Mouse (Mus musculus): ENCODE data around the gene Jag2. TPM values are rescaled to one million over a fixed set of nuclear protein-coding genes. Genes with fewer than 3 reads are reported as not detected.
A peak's percentile ranks its signal among the peaks of the same experiment; 100 is the strongest.

Jag2 gene
- polyA plus RNA-seq, 1 experiment from 2014 or later = 1.4 TPM

- Histone ChIP-seq H3K9ac (ENCODE audit: low read depth, low read length) (no peak overlapping the region), H3K4me3 (ENCODE audit: low read depth, low read length) (no peak overlapping the region), H3K9me3 (ENCODE audit: control insufficient read depth, low read length) (no peaks in the 10 kb centered on the region), H3K4me2 (no peak overlapping the region), H3K4me1 (replicated peaks; ENCODE audit: control insufficient read depth, insufficient read depth, low read length) (no peaks in the 10 kb centered on the region), H3K27ac (ENCODE audit: low read depth, low read length) (no peak overlapping the region), H3K36me3 (ENCODE audit: control insufficient read depth, insufficient read depth, low read length) (peaks cover 49% of the 10 kb centered on the region), H3K27me3 (replicated peaks; ENCODE audit: control insufficient read depth, insufficient read depth, low read length) (no peaks in the 10 kb centered on the region)
- no peak for DNase-seq (ENCODE audit: low spot score)
- no peak for ATAC-seq (replicated peaks; ENCODE audit: low FRiP score)
- WGBS = 81% methylated on average over 7 of the region's 7 CpGs
Measured at GRCm38 (mm10) chr12:112961428-112961827, 31.9 kb upstream of the Jag2 start.

DNA sequence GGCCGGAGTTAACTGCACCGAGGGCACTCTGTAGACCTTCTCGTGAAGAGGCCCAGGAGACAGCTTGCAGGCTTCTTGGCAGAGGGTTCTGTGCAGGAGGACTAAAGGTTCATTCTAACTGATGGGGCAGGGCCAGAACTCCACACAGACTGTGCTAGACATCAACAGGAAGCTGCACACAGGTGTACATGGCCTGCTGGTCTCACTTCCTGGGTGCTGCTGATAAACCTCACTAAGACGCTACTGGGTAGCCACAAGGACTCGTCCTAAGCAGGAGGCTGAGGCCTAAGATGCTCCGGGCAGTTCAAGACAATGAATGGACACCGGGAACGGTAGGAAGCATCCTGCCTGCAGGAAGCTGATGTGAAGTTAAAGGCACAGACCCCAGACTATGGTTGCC is 29.8 kb upstream of the Jag2 start:
- Histone ChIP-seq H3K4me3 (ENCODE audit: low read depth, low read length) (no peak overlapping the region), H3K4me1 (replicated peaks; ENCODE audit: control insufficient read depth, insufficient read depth, low read length) (no peaks in the 10 kb centered on the region), H3K27me3 (replicated peaks; ENCODE audit: control insufficient read depth, insufficient read depth, low read length) (no peaks in the 10 kb centered on the region), H3K4me2 (no peak overlapping the region), H3K9me3 (ENCODE audit: control insufficient read depth, low read length) (no peaks in the 10 kb centered on the region), H3K27ac (ENCODE audit: low read depth, low read length) (no peak overlapping the region), H3K36me3 (ENCODE audit: control insufficient read depth, insufficient read depth, low read length) (peaks cover 40% of the 10 kb centered on the region), H3K9ac (ENCODE audit: low read depth, low read length) (no peak overlapping the region)
- no peak for DNase-seq (ENCODE audit: low spot score)
- 81% methylated on average over 8 of the region's 8 CpGs for WGBS
- ATAC-seq (replicated peaks; ENCODE audit: low FRiP score) = no peak

GRCm38 (mm10) chr12:112958303-112958702 is 28.7 kb upstream of the Jag2 start:
- Histone ChIP-seq H3K27me3 (replicated peaks; ENCODE audit: control insufficient read depth, insufficient read depth, low read length) (no peaks in the 10 kb centered on the region), H3K4me3 (ENCODE audit: low read depth, low read length) (no peak overlapping the region), H3K4me1 (replicated peaks; ENCODE audit: control insufficient read depth, insufficient read depth, low read length) (no peaks in the 10 kb centered on the region), H3K9ac (ENCODE audit: low read depth, low read length) (no peak overlapping the region), H3K4me2 (no peak overlapping the region), H3K9me3 (ENCODE audit: control insufficient read depth, low read length) (no peaks in the 10 kb centered on the region), H3K27ac (ENCODE audit: low read depth, low read length) (no peak overlapping the region), H3K36me3 (ENCODE audit: control insufficient read depth, insufficient read depth, low read length) (peaks cover 36% of the 10 kb centered on the region)
- no peak for DNase-seq (ENCODE audit: low spot score)
- WGBS = 52% methylated on average over 4 of the region's 4 CpGs
- peak; percentile 17; the same call in 1 of the 2 replicates for ATAC-seq (replicated peaks; ENCODE audit: low FRiP score)

DNA sequence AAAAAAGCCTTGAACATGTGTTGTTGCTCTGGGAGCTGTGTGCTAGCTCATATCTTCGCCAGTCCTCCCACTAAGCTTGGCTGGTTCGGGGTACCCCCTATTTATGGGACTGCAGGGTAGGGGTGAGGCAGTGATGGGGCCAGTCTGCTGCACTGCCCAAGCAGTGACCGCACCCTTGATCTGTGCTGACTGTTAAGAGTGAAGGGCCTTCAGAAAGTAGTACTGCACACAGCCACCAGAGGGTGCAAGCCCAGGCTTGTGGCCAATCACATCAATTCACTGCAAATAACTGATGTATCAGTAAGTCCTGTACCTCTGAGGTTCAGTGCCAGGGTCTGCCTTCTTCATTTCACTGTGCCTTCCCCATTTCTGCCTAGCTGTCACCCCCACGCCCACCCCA is 26.2 kb upstream of the Jag2 start:
- H3K27ac ChIP-seq (ENCODE audit: low read depth, low read length) = no peak overlapping the region
- H3K9me3 ChIP-seq (ENCODE audit: control insufficient read depth, low read length) = no peaks in the 10 kb centered on the region
- DNase-seq (ENCODE audit: low spot score) = no peak
- peak; percentile 61 for ATAC-seq (replicated peaks; ENCODE audit: low FRiP score)
- 32% methylated on average over 4 of the region's 4 CpGs for WGBS
- peaks cover 7% of the 10 kb centered on the region; the same call in 1 of the 2 replicates for H3K4me1 ChIP-seq (replicated peaks; ENCODE audit: control insufficient read depth, insufficient read depth, low read length)
- H3K36me3 ChIP-seq (ENCODE audit: control insufficient read depth, insufficient read depth, low read length) = peaks cover 12% of the 10 kb centered on the region
- no peak overlapping the region for H3K4me3 ChIP-seq (ENCODE audit: low read depth, low read length)
- H3K9ac ChIP-seq (ENCODE audit: low read depth, low read length) = no peak overlapping the region
- H3K4me2 ChIP-seq = no peak overlapping the region
- peaks cover 16% of the 10 kb centered on the region for H3K27me3 ChIP-seq (replicated peaks; ENCODE audit: control insufficient read depth, insufficient read depth, low read length)

- H3K4me2 ChIP-seq = no peak overlapping the region
- peaks cover 7% of the 10 kb centered on the region; the same call in 1 of the 2 replicates for H3K4me1 ChIP-seq (replicated peaks; ENCODE audit: control insufficient read depth, insufficient read depth, low read length)
- H3K9me3 ChIP-seq (ENCODE audit: control insufficient read depth, low read length) = no peaks in the 10 kb centered on the region
- no peak for DNase-seq (ENCODE audit: low spot score)
- H3K36me3 ChIP-seq (ENCODE audit: control insufficient read depth, insufficient read depth, low read length) = no peaks in the 10 kb centered on the region
- no peak overlapping the region for H3K4me3 ChIP-seq (ENCODE audit: low read depth, low read length)
- H3K9ac ChIP-seq (ENCODE audit: low read depth, low read length) = no peak overlapping the region
- H3K27ac ChIP-seq (ENCODE audit: low read depth, low read length) = no peak overlapping the region
- peaks cover 28% of the 10 kb centered on the region for H3K27me3 ChIP-seq (replicated peaks; ENCODE audit: control insufficient read depth, insufficient read depth, low read length)
- 43% methylated on average over 3 of the region's 3 CpGs for WGBS
- ATAC-seq (replicated peaks; ENCODE audit: low FRiP score) = no peak
Measured at GRCm38 (mm10) chr12:112952926-112953565, 23.5 kb upstream of the Jag2 start.

DNA sequence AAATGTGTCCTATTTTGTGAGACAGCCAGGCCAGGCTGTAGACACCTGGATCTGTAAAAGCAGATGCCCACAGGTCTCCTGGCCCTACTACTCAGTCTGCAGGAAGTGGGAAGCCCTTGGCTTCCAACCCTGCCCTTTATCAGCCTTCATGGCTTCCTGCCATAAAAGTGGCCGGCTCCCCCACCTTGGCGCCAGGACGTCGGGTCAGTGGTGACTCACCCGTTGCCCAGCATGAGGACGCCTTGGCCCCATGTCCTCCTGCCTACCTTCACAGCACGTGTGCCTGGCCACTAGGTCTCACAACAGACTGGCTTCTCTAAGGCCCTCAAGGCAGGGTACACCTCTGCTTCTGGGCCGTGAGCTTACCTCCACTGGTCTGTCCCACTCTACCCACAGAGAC is 22.9 kb upstream of the Jag2 start:
- peak; percentile 11; the same call in 1 of the 2 replicates for ATAC-seq (replicated peaks; ENCODE audit: low FRiP score)
- Histone ChIP-seq H3K9me3 (ENCODE audit: control insufficient read depth, low read length) (no peaks in the 10 kb centered on the region), H3K4me1 (replicated peaks; ENCODE audit: control insufficient read depth, insufficient read depth, low read length) (peaks cover 7% of the 10 kb centered on the region; the same call in 1 of the 2 replicates), H3K36me3 (ENCODE audit: control insufficient read depth, insufficient read depth, low read length) (no peaks in the 10 kb centered on the region), H3K4me3 (ENCODE audit: low read depth, low read length) (no peak overlapping the region), H3K9ac (ENCODE audit: low read depth, low read length) (no peak overlapping the region), H3K4me2 (no peak overlapping the region), H3K27me3 (replicated peaks; ENCODE audit: control insufficient read depth, insufficient read depth, low read length) (peaks cover 29% of the 10 kb centered on the region), H3K27ac (ENCODE audit: low read depth, low read length) (no peak overlapping the region)
- 28% methylated on average over 8 of the region's 8 CpGs for WGBS
- DNase-seq (ENCODE audit: low spot score) = no peak

DNA sequence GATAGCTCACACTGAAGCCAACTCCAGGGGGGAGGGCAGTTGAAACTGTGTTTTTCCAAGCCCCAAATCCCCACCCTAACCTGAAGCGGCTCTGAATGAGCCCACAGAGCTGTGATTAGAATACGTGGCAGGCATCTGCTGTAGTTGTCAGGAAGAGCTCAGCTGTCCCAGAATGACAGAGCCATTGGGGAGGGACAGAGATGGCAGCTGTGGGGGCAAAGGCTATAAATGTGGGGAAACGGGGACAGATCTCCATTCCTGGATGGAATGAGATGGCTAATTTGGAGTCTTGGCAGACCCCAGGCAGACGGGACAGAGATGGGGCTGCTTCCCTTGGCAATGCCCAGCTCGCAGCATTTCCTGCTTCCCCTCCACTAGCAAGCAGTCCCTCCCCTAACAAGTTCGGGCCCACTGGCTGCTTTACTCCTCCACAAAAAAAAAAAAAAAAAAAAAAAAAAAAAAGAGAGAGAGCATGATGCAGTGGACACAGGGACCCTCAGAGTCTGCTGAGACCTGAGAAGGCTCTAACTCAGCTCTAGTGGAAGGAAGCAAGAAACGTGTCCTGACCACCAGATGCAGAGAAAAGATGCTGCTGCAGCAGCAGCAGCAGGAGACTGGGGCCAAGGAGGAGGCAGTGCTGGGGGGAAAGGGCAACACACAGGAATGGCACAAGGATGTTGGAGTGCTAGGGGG is 21.7 kb upstream of the Jag2 start:
- ATAC-seq (replicated peaks; ENCODE audit: low FRiP score) = no peak
- WGBS = 26% methylated on average over 7 of the region's 7 CpGs

DNA sequence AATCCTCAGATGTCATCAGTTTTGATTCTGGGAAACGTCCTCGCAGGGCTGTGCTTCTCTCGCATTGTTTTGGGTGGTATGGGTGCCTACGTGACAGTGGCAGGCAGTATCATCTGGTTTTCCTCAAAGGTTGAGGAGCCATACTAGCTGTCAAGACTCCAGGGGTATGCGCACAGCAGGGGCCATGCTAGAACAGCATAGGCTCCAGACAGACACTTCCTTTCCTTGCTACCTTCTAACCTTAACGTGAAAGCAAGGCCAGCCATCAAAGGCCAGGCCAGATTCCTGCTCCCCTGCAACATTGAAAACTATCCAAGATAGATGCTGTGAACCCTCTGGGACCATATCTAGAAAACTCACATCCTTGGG is 21.2 kb upstream of the Jag2 start:
- Histone ChIP-seq H3K4me2 (peak overlapping the region; percentile 97), H3K27ac (ENCODE audit: low read depth, low read length) (peak overlapping the region; percentile 16), H3K9ac (ENCODE audit: low read depth, low read length) (no peak overlapping the region), H3K4me1 (replicated peaks; ENCODE audit: control insufficient read depth, insufficient read depth, low read length) (peaks cover 7% of the 10 kb centered on the region; the same call in 1 of the 2 replicates), H3K27me3 (replicated peaks; ENCODE audit: control insufficient read depth, insufficient read depth, low read length) (peaks cover 29% of the 10 kb centered on the region), H3K36me3 (ENCODE audit: control insufficient read depth, insufficient read depth, low read length) (no peaks in the 10 kb centered on the region), H3K4me3 (ENCODE audit: low read depth, low read length) (peak overlapping the region; percentile 62), H3K9me3 (ENCODE audit: control insufficient read depth, low read length) (no peaks in the 10 kb centered on the region)
- DNase-seq (ENCODE audit: low spot score) (no peak), ATAC-seq (replicated peaks; ENCODE audit: low FRiP score) (no peak)
- 10% methylated on average over 6 of the region's 6 CpGs for WGBS

More for the DNA sequence above, 21.7 kb upstream of the Jag2 start:
- H3K9me3 ChIP-seq (ENCODE audit: control insufficient read depth, low read length) = no peaks in the 10 kb centered on the region
- no peak overlapping the region for H3K4me2 ChIP-seq
- peaks cover 7% of the 10 kb centered on the region; the same call in 1 of the 2 replicates for H3K4me1 ChIP-seq (replicated peaks; ENCODE audit: control insufficient read depth, insufficient read depth, low read length)
- peaks cover 29% of the 10 kb centered on the region for H3K27me3 ChIP-seq (replicated peaks; ENCODE audit: control insufficient read depth, insufficient read depth, low read length)
- H3K4me3 ChIP-seq (ENCODE audit: low read depth, low read length) = no peak overlapping the region
- no peaks in the 10 kb centered on the region for H3K36me3 ChIP-seq (ENCODE audit: control insufficient read depth, insufficient read depth, low read length)
- DNase-seq (ENCODE audit: low spot score) = no peak
- H3K27ac ChIP-seq (ENCODE audit: low read depth, low read length) = peak overlapping the region; percentile 16
- no peak overlapping the region for H3K9ac ChIP-seq (ENCODE audit: low read depth, low read length)

All from liver, embryonic 11.5 days (tissue).